Mouse (Mus musculus) induced T-regulatory cell, adult 2 months (primary cell): ENCODE results near the gene Vstm2l.

Source experiments
- DNase-seq: peaks from one replicate; pipeline ENCODE4 v3.0.0-alpha.2; 2012; ENCODE audit warnings: low read depth

The Vstm2l gene

DNA sequence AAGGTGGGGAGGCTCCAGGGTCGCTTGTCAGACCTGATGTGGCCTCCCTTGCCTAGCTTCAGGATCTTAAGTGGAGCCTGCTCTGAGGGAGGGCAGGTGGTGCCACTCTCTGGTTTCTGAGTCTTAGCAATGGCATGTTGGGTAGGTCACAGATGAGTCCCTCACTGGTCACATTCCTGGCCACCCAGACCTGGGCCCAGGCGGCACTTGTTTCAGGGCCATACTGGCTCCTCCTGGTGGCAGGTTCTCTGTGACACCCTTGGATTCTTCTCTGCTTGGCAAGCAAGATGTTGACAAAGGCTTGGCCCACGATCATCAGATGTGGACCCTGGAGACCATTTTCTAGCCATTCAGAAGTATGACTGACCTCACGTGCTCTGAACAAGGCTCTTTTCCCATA, 18.2 kb downstream of the Vstm2l start:
- no peak for DNase-seq

DNA sequence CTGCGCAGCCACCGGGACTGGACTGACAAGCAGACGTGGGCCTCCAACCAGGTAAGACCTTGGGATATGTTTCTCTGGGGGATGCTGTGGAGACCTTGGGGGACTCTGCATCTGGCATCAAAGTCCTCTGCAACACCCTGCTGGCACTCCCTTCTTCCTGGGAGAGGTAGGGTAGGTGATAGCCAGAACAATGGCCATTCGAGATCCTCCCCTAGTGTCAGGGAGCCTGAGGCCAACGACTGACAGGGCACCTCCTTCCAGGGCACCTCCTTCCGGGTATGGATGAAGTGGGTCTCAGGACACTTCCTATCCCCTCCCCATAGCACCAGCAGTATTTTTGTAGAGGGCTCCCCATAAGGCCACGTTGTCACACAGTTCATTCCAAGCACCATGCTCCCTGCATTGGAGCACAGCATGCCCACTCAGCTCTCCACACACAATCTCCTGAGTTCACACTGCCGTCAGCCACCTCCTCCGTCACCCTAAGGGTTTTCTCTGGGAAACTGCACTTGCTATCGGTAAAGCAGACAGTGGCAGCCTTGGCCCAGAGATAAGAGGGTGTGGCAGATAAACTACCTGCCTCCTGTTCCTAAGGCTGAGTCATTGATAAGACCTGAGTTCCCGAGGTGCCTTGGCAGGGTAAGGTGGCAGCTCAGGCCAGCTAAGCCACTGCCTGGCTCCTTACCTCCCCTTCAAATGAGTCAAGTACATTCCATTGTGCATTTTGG, 21.2 kb downstream of the Vstm2l start:
- no peak for DNase-seq

DNA sequence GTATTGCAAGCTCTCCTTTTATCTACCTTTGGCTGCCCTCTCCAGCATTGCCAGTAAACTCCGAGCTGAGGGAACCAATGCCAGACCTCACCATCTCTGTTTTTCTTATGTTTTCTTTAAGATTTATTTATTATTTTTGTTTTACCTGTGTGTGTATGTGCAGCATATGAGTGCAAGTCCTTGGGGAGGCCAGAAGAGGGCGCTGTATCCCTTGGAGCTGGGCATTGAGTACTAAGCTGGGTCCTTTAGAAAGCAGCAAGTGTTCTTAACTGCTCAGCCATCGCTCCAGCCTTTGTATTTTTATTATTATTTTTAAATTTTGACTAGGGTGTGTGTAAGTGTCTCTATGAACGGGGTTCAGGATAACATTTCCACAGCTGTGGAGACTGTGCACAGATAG, 22.2 kb downstream of the Vstm2l start:
- DNase-seq, result no peak

DNA sequence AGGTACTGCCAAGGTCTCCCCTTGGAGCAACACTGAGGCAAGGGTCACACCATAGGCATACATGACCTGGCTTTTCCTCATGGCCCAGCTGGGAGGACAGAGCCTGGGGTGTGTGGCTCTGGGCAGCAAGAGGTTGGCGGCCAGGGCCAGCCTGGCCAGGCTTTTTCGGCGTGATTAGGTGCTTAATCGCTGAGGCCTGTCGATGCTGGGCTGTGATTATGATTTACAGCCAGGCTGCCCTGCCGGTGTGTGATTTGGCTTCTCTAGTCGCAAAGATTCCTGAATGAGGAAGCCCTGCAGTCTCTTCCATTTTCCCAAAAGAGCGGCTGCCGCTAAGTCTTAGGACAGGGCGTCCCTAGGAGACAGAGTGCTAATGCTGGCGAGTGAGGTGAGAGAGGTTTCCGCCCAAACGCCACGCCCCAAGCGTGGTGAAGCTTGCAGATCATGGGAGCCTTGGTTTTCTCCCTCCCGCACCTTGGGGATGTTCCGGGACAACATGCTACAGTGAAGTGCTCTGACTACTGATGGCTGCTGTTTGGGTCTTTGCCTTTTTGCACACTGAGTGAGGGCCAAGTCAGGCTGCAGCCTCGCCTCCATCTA, 26.2 kb downstream of the Vstm2l start:
- no peak for DNase-seq

DNA sequence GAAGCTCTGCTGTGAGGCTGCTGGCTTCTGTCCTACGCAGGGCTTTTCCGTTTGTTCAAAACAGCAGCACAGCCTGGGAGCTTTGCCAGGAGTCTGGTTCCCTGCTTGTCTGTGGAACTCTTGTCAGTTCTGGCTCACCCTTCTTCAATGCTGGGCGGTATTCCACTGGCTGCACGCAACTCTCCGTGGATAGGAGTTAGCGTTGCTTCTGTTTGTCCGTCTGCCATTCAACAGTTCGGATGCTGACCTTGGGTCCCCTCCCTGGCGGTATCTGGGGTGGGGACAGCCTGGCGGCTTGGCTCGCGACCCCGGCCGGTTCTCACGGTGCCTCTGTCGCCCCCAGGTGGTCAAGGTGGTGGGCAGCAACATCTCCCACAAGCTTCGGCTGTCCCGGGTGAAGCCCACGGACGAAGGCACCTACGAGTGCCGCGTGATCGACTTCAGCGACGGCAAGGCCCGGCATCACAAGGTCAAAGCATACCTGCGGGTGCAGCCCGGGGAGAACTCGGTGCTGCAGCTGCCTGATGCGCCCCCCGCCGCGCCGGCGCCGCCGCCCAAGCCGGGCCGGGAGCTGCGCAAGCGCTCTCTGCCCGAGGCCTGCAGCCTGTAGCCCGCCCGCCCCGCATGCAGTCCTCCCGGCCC, 29.2 kb downstream of the Vstm2l start:
- peak; percentile 13 for DNase-seq

DNA sequence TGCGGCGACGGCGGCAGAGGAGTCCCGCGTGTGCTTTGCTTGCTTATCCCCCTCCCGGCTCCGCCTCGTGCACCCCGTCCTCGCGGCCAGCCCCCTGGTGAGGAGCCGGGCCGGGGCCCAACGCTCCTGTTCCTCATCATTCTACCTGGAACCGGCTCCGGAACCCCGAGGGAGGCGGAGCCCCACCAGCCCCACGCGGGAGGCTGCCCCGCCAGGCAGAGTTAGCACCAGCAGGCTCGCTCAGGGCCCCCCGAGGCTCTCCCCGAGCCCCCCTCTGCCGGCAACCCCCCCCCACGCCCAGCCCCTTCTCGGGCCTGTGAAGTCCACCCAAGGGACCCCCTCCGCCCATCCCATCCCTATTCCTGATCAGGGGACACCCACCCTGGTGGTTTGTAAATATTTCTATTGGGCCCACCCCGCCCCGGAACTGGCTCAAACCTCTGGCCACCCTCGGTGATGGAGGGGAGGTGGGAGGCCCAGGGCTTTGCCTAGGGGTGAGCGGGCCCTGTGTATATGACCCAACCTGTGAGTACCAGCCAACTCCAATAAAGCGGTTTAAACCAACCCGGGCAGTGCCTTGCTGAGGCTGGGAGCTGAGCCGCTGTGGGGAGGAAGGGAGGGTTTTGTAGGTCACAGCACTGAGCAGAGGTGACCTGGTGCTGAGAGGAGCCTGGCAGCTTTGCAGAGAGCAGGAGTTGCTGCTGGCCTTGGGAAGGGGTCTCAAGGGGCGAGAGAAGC, 29.9 kb downstream of the Vstm2l start:
- no peak for DNase-seq

DNA sequence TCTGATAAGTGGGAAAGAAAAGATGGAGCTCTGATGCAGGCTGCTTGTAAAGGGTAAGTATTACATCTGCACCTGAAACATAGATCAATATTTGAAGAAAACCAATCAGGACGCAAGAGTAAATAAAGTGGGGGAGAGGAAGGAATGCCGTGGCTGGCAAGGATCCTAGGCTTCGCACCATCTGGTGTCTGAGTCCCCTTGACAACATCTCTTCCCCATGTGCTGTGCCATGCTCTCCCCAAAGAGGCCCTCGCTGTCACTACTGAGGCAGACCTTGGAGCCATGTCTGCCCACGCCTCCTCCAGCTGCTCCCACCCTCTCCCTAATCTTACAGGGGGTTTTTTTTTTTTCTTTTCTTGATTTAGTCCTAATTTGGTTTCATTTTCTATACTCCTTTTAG, 39.5 kb downstream of the Vstm2l start:
- DNase-seq, result no peak

DNA sequence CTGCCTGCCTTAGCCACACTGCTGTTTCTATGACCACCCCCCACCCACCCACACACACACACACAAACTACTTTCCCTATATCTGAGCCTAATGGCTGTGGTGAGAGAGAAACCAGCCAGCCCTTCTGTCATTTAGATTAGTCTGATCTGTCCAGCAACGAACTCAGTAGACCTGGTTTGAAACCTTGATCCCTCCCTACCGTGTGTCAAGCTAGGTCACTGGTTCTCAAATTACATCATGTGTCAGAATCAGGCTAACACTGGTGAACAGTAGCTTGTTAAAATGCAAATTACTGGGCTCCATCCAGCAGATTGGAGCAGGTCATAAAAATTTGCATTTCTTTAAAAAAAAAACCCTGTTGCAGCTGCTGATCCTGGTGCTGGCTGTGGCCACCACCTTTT, 43.3 kb downstream of the Vstm2l start:
- no peak for DNase-seq

DNA sequence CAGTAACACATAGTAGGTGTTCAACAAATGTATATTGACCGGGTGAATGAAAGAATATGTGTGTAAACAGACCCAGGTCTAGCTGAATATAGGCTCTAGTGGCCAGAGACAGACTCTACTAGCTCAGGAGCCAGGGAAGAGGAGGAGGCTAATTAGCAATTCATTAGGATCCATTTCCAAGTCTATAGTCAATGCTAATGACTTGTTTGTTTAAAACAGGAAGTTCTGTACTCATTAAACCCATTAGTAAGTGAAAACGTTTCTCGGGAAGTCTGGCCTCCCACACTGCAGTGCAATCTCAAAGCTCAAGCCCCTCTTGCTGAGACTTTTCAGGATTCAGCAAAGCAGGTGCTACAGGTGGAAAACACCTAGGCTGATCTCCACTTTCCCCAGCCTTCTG, 53.4 kb downstream of the Vstm2l start:
- no peak for DNase-seq

DNA sequence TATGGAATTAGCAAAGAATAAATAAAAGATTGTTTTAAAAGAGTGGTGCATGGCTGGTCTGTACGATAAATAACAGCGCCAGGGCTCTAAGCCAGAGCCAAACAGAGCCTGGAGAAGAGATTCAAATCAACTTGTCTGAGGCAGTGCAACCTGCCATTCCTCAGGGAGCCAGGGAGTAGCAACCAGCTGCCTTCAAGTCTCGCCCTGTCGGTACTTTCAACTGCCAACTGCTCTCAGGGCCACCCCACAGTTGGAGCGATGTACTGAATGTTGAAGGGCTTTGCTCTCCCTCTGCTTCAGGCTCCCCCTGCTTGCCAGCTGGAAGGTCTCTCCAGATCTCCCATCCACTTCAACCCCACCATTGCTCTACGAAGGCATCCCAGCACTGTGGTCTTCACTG, 55.7 kb downstream of the Vstm2l start:
- DNase-seq, result no peak

DNA sequence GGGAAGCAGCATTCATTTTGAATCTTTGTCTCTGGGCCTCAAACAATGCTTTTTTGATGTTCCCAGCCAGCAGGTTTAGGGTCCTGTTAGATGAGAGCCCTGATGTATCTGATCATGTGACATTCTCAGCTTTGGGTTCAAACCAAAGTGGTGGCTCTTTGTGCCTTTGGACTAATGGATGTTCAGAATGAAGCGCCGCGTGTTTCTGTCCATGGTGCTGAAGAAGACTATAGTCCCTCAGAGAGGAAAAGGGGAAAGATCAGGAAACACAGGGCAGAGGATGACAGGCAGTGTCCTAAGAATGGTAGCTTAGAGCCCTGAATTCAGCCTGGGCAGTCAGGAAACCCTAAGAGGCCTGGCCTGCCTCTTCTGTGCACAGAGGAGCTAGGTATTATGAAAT, 56.2 kb downstream of the Vstm2l start:
- peak; percentile 45 for DNase-seq

DNA sequence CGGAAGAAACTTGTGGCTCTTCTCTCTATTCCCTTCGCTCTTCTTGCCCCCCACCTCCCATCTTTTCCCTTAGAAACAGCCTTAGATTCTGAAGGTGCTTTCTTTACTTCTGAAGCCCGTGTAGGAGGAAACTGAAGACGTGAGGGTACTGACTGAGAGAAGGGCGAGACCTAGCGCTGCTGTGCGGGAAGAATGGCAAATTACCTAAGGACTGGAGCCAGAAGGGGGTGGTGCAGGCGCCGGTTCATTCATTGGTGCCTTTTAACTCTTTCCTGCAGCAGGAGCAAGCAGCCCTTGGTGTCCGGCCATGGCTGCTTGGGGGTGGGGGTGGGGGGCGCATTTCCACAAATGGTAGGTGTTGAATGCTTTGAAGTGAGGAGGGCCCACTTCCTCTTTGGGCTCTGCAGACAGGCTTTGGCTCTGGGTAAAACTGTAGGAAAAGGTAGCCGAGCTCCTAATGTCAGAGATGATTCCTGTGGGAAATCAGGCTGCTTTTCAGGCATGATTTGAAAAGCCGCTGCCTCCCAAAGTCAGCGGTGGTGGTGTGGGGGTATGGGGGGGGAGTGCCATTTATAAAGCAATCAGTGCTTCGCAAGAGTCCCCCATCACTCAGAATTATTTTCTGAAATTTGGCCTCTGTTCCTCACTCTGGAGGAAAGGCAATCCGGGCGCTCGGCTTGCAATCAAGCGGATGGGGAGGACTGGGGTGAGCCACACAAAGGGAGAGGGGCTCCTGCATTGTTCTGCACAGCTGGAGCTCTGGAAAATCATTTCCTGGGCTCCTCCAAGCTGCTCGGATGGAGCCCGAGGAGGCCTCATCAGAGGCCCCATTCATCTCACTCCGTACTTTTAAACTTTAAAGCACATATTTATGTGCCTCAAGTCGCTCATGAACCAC, 60.4 kb downstream of the Vstm2l start:
- no peak for DNase-seq

DNA sequence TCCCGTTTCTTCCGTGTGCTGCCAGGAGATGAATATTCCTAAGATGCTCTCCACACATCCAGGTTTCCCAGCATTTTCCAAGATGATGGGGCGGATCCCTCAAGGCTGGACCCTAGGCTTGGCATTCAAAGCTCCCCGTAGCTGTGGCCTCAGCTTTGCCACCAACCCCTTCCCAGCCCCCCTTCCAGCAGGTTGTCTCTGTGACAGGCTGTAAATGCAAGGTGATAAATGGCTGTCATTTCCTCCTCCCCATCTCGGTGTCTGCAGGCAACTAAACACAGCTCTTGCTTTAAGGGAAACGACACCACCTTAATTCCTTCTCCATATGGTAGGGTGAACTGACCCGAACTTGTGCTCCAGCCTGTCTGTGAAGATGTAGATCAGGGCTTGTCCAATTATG, 61.1 kb downstream of the Vstm2l start:
- no peak for DNase-seq

DNA sequence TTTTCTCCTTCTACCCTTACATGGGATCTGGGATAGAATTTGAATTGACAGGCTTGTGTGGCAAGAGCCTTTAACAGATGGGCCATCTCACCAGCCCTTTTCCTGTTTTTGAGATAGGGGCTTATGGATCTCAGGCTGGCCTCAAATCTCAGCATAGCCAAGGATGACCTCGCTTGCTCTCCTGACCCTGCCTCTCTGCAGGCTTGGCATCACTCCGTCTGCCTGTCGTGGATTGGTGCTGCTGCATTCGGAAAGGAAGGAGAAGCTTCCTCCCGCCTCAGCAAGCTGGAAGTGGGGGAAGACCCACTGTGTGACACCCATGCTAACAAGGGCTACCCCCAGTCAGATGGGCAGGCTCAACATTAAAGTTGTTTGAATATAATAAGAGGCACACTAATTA, 64.8 kb downstream of the Vstm2l start:
- DNase-seq, result no peak

DNA sequence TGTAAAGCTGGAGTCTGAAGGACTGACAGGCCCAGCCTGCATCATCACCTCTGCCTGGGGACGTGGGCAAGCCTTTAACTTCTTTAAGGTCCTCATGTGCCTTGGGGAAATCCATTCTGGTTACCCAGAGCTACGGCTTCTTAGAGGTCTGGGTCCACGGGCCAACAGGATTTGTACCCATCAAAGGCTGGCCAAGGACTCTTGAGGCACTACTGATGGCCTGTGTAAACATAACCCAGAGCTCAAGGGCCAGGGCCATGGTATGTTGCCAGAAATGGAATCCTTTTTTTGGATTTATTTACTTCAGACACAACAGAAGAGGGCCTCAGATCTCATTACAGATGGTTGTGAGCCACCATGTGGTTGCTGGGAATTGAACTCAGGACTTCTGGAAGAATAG, 68.3 kb downstream of the Vstm2l start:
- DNase-seq, result no peak

DNA sequence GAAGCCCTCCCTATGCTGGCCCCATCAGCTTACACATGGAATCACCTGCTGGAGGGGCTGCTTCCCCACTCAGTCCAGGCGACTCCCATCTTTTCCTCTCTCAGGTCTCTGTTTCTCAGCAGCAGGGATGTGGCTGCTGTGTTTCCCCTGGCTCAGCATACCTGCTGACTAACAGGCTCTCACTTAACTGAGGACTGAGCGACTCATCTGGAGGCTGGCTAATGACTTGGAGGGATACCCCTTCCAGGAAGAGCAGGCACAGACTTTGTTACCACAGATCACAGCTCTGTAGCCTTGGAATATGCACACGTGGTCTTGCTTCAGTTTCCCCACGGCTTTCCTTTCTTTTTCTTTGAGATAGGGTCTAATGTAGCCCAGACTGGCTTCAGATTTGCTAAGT, 68.8 kb downstream of the Vstm2l start:
- no peak for DNase-seq

DNA sequence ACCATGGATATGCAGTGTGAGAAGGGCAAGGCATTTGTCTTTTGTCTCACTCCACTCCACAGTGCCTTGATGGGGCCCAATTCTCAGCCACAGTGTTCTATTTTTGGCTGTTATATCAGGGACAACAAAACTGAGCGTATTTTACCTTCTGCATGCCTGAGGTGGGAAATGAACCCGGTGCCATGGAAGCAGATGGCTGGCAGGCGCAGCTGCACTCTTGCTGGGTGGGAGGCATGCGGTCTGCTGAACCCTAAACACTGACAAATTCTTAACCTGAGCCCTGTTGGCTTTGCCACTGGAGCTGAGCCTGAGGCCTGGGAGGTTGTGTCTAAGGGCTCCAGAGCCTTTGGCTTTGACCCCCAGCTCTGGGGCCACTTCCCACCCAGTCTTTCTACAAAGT, 71.2 kb downstream of the Vstm2l start:
- no peak for DNase-seq

DNA sequence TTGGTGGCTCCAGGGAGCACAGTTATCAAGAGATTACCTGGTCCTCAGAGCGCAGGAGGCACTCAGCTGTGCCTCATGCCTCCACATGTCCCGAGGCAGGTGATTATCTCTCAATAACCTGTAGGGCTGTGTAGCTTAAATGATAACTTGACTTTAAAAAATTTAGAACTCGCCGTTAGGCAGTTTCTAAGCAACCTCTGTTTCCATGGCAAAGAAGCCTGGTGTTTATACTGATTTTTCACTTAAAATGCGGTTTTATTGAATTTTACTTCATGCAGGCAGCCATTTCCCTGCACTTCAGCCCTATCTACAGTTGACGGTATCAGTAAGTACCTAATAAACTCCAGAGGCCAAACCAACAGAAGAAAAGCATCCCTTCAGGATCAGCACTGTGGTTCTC, 71.8 kb downstream of the Vstm2l start:
- no peak for DNase-seq

DNA sequence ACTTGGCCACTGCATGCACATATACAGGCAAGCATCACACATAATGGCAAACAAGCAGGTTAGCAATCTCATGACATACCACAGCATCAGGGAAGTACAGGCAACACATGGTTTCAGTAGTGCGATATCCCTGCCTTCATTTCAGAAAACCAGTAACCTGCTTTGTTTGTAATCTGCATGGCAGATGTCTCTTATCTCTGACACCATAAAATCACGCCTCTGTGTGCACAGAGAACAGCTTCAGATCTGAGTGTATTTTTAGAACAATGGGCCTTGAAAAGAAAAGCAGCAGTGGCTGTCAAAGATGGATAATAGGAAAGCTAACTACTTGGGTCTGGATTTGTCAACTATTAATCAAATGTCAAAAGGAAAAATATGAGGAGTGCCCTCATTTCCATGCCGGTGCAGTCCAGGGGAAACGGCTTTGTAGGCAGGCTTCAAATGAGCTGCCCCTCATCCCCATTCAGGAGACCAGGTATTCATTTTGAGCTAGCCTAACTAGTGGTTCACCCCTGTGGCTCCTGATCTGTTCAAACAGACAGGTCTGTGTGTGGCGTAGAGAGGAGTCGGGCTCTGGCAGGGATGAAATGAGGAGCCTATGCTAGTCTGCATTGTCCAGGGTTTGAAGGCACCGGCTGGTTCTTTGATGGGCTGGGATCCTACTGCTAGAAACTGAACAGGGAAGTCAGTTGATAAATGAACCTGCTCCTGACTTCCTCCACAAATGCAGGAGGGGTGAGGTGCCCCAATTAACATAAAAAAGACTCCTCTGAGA, 74.2 kb downstream of the Vstm2l start:
- DNase-seq, result no peak

DNA sequence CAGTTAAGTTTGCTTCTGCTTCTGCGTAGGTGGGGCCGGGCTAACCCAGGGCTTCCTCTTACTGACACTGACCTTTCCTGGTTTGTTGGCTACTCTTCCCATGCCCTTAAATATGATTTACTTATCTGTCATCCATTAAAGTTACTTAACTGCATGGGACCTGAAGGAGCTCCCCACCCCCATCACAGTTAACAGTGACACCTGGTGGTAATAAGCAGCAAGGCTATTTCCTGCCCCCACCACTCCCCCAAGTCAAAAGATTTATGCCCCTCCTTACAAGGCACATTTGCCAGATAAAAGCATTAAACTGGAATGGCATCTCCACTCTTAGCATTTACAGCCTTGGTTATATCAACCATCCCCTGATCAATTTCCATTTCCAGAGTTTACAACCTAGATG, 75.5 kb downstream of the Vstm2l start:
- peak; percentile 30 for DNase-seq

DNA sequence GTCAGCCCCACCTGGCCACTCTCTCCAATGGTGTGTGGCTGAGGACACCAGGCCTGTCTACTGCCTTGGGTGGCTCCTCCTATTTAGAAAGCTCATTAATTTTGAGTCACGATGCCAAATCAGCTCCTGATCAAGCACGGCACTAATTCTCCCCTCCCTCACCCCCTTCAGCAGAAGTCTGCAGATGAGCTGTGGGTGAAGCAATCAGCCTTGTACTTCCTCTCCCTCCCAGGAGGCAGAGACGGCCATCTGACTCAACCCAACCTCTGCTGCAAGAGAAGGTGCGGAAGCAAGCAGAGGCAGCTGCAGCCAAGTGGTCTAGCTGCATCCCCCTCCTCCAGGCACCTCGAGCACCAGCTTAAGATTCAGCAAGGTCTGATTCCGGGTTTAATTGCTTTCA, 76.6 kb downstream of the Vstm2l start:
- DNase-seq, result no peak
